Mouse (Mus musculus): Measurements from ENCODE around the gene Fstl5.

- TF ChIP-seq POLR2A (IDR thresholded peaks at IDR 0.05; ENCODE audit: insufficient read depth, low read length), result no peak
- no peak for TF ChIP-seq CTCF (IDR thresholded peaks at IDR 0.05; ENCODE audit: low read depth, low read length)
- TF ChIP-seq EP300 (IDR thresholded peaks at IDR 0.05; ENCODE audit: insufficient read depth, low read depth, low read length), result no peak
Measured at GRCm38 (mm10) chr3:76572478-76572877, 498.4 kb downstream of the Fstl5 start.

Measured in ES-Bruce4 (cell line).